Mouse (Mus musculus): Measurements from ENCODE around the gene Cldn19.

Cldn19 gene

DNA sequence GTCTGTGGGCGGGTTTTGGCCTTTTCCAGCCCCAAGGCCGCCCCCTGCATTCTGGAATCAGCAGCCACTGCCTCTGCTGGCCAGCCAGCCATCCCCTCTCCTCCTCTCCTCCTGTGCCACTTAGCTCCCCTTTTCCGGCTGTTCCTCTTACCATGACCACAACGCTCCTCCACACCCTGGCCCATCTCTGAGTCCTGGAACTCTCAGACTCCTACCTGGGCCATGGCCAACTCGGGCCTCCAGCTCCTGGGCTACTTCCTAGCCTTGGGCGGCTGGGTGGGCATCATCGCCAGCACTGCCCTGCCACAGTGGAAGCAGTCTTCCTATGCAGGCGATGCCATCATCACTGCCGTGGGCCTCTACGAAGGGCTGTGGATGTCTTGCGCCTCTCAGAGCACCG, at the start of gene Cldn19:
TSS of gene Cldn19 (plus strand) at position 64 of the 400 bp plus-strand sequence.
- no peak for DNase-seq

- no peak for DNase-seq
Observed at GRCm38 (mm10) chr4:119216667-119217066, 38.5 kb upstream of the Cldn19 start.

DNA sequence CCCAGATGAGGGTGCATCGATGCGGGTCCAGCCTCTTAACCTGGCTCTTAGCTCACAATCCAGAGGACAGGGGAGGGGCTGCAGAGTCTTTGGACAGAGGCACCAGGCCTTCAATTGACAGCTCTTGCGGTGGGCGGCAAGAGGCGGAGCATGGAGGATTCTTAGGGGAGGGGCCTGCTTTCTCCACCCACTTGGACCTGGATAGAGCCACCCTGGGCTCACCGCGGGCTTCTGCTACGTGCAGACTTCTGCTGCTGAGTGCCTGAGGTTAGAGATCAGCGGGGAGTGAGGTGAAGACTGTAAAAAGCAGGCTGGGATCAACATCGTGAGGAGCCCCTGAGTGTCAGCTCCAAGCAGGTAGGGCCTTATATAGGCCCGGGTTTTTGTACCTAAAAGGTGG, 37.0 kb upstream of the Cldn19 start, which contains the start of gene Tmem269:
TSS of gene Tmem269 (minus strand) at position 49 of the 400 bp plus-strand sequence.
- DNase-seq = no peak

- no peak for DNase-seq
Observed at GRCm38 (mm10) chr4:119223696-119224095, 31.5 kb upstream of the Cldn19 start.

DNA sequence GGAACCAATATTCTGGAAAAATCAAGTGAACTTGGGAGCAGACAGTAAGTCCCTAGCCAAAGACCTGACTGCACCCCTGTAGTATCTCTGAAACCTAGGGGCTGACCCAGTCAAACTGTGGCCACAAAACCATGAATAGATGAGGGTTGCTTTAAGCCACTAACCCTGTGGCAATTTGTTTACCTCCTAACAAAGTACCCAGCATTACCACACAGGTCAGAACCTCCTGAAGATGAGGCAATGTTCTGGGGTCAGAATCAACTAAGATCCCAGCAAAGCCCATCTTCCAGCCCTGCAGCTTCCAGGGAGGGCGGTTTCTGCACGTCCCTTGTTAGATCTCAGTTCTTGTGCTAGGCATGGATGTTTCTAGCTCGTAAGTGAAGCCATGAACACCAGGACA, 30.7 kb upstream of the Cldn19 start:
- no peak for DNase-seq

DNA sequence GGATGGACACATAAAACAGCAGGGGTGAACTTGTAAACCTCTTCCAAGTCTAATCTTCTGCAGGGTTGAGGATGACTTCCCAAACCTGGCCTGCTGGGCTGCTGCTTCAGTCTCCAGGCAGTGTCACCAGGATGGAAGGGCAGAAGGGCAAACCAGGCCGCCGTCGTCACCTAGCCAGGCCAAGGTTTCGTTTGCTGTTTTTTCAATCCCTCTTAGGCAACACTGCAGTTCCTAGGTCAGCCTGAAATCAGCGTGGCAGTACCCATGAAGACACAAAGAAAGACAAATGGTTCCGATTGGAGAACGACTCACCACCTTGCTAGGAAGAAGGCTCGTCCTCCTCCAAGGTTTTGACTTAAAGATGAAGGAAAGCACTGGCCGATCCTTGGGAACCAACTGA, 29.5 kb upstream of the Cldn19 start:
- DNase-seq = no peak

DNA sequence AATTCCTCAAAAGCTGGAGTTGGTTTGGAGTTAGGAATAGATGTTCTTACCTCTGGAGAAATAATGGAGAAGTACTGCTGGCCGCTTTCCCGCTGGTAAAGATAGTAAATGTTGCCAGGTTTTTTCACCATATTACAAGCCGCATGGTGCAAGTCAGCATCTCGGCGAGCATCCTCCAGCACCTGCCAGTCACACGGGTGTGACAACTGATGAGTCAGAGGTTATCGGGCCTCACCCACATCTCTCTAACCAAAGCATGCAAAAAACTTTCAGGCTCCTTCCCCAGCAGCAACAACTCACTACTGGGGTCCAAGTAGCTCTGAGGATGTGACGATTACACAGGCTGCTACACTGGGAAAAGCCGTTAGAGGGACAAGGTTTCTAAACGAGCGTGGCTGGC, 28.5 kb upstream of the Cldn19 start:
- no peak for DNase-seq

DNA sequence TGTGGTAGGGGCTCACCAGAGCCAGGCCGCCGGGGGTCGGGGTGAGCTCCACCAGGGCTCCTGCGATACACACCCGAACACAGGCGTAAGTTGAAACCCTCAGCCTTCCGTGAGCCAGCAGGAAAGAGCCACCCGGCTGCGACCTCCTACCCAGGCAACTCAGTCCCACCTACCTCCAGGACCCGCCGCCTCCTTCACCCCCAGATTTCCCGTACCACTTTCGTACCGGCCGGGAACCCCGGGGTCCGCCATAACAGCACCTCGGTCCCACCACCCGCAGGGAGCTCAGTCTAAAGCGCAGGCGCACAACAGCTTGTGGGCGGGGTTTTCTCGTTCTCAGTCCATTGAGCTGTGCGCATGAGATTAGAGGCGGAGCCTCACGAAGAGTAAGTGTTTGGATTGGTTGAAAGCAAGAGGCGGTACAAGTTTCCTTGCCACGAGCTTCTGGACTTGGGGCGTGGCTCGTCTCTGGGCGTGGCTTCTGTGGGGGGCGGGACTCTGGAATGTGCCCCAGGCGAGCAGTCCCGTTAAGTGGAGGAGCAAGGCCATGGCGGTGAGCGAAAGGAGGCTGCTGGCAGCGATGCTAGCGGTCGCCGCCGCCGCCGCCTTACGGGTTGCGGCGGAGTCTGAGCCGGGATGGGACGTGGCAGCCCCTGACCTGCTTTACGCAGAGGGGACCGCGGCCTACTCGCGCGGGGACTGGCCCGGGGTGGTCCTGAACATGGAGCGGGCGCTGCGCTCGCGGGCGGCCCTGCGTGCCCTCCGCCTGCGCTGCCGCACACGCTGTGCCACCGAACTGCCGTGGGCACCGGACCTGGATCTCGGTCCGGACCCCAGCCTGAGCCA, 22.6 kb upstream of the Cldn19 start, which contains the start of the genes AU022252 and P3h1:
TSS of gene AU022252 (minus strand) at position 303 of the 846 bp plus-strand sequence.
TSS of gene P3h1 (plus strand) at position 506 of the 846 bp plus-strand sequence.
- DNase-seq = peak; percentile 99

- DNase-seq = no peak
Observed at GRCm38 (mm10) chr4:119233256-119233901, 21.8 kb upstream of the Cldn19 start.

- DNase-seq = no peak
Observed at GRCm38 (mm10) chr4:119234348-119234747, 20.9 kb upstream of the Cldn19 start.

GRCm38 (mm10) chr4:119238661-119239060, 16.6 kb upstream of the Cldn19 start:
- DNase-seq = no peak

DNA sequence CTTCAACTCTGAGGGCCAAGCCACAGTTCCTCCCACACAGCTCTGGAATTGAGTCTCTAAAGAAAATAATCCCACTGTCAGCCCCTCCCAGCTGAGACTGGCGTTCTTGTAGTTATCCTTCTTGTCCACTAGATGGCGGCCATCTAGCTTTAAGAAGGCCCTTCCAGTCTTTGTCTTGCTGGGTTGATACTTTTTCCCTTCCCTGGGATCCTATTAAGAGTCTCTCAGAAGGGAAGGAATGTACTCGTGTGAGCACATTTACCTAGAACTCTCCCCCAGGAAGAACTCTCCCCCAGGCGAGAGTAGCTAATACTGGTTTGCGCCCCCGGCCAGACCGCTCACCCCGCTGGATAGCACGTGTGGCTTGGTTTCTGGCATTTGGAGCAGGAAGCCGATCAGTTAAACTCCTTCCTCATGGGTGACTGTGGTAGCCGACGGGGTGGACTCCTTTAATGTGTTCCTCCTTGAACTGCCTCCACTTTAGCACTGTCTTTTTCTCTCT, 16.0 kb upstream of the Cldn19 start:
- DNase-seq = peak; percentile 35

DNA sequence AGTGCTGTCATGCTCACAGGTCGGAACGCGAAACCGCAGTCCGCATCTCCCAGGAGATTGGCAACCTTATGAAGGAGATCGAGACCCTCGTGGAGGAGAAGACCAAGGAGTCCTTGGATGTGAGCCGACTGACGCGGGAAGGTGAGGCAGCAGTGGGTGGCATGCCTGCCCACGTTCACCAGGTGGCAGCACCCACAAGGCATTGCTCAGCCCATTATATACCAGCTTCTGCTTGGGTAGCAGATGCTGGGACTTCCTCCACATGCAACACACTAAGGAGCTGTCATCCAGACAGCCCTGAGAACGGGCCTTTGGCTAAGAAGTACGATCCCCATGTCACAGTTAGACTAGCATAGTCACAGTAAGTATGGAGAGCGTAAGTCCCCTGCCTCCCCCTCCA, 13.6 kb upstream of the Cldn19 start:
- DNase-seq = no peak

- DNase-seq = no peak
Observed at GRCm38 (mm10) chr4:119242571-119242970, 12.6 kb upstream of the Cldn19 start.

DNA sequence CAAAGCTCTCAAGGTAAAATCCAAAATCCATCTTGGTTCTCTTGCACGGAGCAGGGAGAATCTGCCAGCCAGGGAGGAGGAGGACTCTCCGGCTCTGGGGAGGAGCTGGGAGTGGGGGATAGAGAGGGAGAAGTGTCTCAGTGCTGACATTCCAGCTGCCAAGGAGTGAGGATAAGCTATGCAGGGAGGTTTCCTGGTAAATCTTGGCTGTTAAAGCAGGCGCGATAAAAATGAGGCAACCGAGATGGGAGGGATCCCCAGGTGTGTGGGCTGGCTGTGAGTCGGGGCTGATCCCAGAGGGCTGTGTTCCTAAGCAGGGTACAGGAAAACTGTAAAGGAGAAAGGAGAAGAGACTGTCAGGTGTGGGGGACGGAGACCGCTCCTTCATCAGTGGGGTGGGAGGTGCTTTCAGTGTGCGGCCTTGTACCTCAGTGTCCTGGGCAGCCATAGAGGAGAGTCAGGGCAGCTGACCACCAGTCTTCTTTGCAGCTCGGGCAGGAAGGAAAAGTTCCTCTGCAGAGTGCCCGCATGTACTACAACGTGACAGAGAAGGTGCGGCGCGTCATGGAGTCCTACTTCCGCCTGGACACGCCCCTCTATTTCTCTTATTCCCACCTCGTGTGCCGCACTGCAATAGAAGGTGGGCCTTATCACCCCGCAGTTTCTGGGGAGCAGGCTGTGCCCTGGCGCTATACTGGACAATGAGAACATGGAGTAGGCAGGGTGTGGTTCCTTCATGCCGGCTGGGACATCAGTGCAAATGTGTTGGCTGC, 10.6 kb upstream of the Cldn19 start:
- no peak for DNase-seq

DNA sequence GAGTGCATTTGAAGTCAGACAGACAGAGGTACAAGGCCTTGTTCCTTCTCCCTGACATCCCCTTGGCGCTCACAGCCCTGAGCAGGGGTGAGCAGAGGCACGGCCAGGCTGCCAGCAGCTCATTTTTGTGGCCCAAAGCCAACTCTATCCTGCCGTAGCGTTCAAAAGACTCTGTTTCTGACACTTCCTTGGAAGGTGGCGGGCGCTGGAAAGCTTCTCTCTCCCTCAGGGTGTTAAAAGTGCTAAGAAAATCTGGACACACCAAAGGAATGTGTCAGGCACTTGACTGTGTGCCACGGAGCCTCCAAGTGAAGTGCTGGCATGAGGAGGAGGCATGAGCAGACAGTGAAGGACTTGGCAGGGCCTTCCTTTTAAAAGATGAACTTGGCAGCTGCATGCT, 9.7 kb upstream of the Cldn19 start:
- DNase-seq = no peak

DNA sequence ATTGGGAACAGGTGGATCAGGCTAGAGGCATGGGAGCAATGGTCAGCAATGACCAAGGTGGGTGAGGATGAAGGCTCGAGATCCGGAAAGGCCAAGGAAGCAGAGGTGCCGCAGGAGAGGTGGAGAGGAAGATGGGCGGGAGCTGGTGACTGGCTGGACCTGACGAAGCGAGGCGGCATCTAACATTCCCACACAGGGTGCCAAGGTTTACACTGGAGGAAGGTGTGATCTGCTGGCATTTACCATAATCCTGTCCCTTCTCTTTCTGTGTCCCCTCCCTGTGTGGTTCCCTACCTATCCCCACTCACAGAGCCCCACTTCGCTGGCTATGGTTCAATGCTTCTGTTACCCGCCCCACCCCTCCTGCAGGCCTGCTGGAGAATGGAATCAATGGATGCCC, 9.3 kb upstream of the Cldn19 start:
- no peak for DNase-seq

GRCm38 (mm10) chr4:119246688-119247225, 8.5 kb upstream of the Cldn19 start:
- DNase-seq = no peak

GRCm38 (mm10) chr4:119247462-119248235, 7.6 kb upstream of the Cldn19 start:
- peak; percentile 30 for DNase-seq

DNA sequence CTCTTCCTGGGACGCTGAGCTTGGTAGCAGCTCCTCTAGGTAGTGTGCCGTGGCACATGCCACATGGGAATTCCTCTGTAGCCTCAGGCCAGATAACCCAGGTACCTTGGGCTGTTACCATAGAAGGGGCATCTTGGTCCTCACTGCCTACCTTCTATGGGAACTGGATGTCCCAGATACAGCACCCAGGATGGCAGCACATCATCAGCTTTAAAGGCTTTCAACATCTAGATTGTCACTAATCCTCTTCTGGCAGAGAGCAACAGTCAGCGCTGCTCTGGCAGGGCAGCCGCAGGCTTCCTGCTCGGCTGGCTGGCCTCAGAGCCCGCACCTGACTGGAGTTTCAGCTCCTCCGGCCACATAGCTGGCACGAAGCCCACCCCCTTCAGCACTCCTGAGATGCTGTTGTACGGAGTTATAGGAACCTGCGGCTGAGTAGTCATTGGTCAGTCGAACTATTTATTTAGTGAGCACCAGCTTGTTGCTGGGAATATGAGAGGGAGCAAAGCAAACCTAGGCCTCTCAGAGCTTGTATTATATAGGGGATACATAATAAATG, 6.7 kb upstream of the Cldn19 start:
- DNase-seq = no peak

DNA sequence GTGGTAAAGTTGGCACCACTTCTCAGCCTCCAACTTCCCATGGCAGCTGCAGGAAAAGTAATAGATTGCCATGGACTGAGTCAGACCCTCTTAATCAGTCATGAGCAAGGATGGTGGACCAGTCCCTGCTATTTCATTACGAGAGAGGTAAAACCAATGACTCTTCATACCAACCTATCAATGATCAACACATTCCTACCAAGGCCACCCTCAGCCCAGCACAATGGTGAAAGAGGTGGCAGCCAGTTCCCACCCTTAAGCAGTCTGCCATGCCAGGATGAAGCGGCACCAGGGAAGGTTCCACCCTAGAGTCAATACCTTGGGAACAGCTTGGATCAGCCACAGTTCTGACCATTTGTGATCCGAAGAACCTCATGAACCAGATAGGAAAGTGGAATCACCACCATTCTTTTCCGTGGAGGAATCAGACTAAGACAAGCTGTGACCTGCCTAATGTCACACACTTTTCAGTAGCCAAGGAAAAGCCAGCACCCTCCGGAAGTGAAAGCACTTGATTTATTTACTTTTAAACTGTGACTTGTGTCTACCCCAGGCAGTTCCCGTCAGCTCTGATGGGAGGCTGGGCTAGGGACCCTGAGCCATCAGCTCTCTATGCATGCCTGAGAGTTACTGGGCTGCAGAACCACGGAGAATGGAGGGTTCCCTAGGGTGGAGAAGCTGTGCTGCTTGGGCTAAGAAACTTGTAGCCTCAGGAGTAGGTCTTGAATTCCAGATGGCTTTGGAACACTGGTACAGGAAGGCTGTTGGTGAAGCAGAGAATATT, 3.0 kb upstream of the Cldn19 start:
- DNase-seq = no peak
